Mouse (Mus musculus) lung, adult 2 months (tissue): ENCODE data around the gene Camk1d. TPM values are rescaled to one million over a fixed set of nuclear protein-coding genes. Genes with fewer than 3 reads are reported as not detected.
"Not testable (repeated sequence)": the region's sequence is repeated elsewhere in the genome, so short reads cannot be mapped to it uniquely, and the experiment has no call there.

Experiments used
- DNase-seq: peaks from one replicate; pipeline ENCODE4 v3.0.0; 2022
- H3K4me1 ChIP-seq: fragments of 200-500 bp; 2 replicates; pipeline ENCODE4 v1.6.1; 2011; ENCODE audit warnings: low read length; ENCODE audit not compliant: control insufficient read depth, insufficient read depth
- H3K4me3 ChIP-seq: fragments of 200-500 bp; replicated peaks from 2 replicates; pipeline ENCODE3; 2011; ENCODE audit warnings: low read depth, mild to moderate bottlenecking, control low read depth, low read length; ENCODE audit errors: extremely low read depth
- CTCF ChIP-seq: fragments of 200-500 bp; IDR thresholded peaks from 2 replicates; pipeline ENCODE4 v1.5.1; 2011; ENCODE audit warnings: mild to moderate bottlenecking, low read length, control low read depth; ENCODE audit not compliant: insufficient read depth
- POLR2A ChIP-seq: fragments of 200-500 bp; IDR thresholded peaks from 2 replicates; pipeline ENCODE4 v1.6.1; 2011; ENCODE audit warnings: low read depth, mild to moderate bottlenecking, control low read depth, low read length, borderline replicate concordance; ENCODE audit errors: extremely low read depth
- WGBS: fragments of 180-500 bp; shearing (Covaris S2); methylation state at CpG from one replicate; pipeline ENCODE4 v1.1.7; 2018; 5-methylcytosine and 5-hydroxymethylcytosine counted together
- polyA plus RNA-seq: library from polyadenylated mRNA; depleted of rRNA; stranded (reverse); fragments of >200 nt; gene quantifications from 2 replicates; pipeline ENCODE4 v1.2.3, GENCODE M21; 2012

Gene Camk1d
- polyA plus RNA-seq, 1 experiment = 3.8 TPM

GRCm38 (mm10) chr2:5381712-5382710 is 332.3 kb downstream of the Camk1d start:
- DNase-seq = no peak

GRCm38 (mm10) chr2:5380973-5381372 is 333.3 kb downstream of the Camk1d start:
- WGBS = 75% methylated on average over 7 of the region's 7 CpGs
- no peak for DNase-seq
- no peak overlapping the region for H3K4me3 ChIP-seq
- TF ChIP-seq POLR2A (no peak), CTCF (no peak)
- H3K4me1 ChIP-seq = no peaks in the 10 kb centered on the region

More at GRCm38 (mm10) chr2:5381712-5382710, 332.3 kb downstream of the Camk1d start:
- Histone ChIP-seq H3K4me3 (no peak overlapping the region), H3K4me1 (no peaks in the 10 kb centered on the region)
- no peak for TF ChIP-seq CTCF
- no peak for TF ChIP-seq POLR2A
- 55% methylated on average over 12 of the region's 12 CpGs for WGBS

GRCm38 (mm10) chr2:5378922-5379321 is 335.4 kb downstream of the Camk1d start:
- 51% methylated on average over 18 of the region's 18 CpGs for WGBS
- DNase-seq = peak; percentile 3
- not testable (repeated sequence) for H3K4me3 ChIP-seq, H3K4me1 ChIP-seq

GRCm38 (mm10) chr2:5378066-5378672 is 336.1 kb downstream of the Camk1d start:
- 78% methylated on average over 6 of the region's 6 CpGs for WGBS
- TF ChIP-seq CTCF (no peak), POLR2A (no peak)
- Histone ChIP-seq H3K4me1 (no peaks in the 10 kb centered on the region), H3K4me3 (no peak overlapping the region)
- DNase-seq = no peak

GRCm38 (mm10) chr2:5372886-5373429 is 341.4 kb downstream of the Camk1d start:
- TF ChIP-seq CTCF (no peak), POLR2A (no peak)
- 57% methylated on average over 6 of the region's 6 CpGs for WGBS
- DNase-seq = no peak
- Histone ChIP-seq H3K4me1 (no peaks in the 10 kb centered on the region), H3K4me3 (no peak overlapping the region)

- no peak for DNase-seq
- TF ChIP-seq POLR2A (no peak), CTCF (no peak)
- Histone ChIP-seq H3K4me1 (no peaks in the 10 kb centered on the region), H3K4me3 (no peak overlapping the region)
- WGBS = 70% methylated on average over 3 of the region's 3 CpGs
Measured at GRCm38 (mm10) chr2:5371316-5371715, 343.0 kb downstream of the Camk1d start.

- TF ChIP-seq POLR2A (no peak), CTCF (no peak)
- WGBS = 68% methylated on average over 3 of the region's 3 CpGs
- no peak overlapping the region for H3K4me3 ChIP-seq
- H3K4me1 ChIP-seq = no peaks in the 10 kb centered on the region
- no peak for DNase-seq
Measured at GRCm38 (mm10) chr2:5370591-5370990, 343.7 kb downstream of the Camk1d start.

GRCm38 (mm10) chr2:5363836-5364235 is 350.5 kb downstream of the Camk1d start:
- H3K4me3 ChIP-seq = no peak overlapping the region
- TF ChIP-seq CTCF (no peak), POLR2A (no peak)
- no peaks in the 10 kb centered on the region for H3K4me1 ChIP-seq
- no peak for DNase-seq
- 61% methylated on average over 5 of the region's 5 CpGs for WGBS

- TF ChIP-seq POLR2A (no peak), CTCF (no peak)
- H3K4me3 ChIP-seq = no peak overlapping the region
- H3K4me1 ChIP-seq = no peaks in the 10 kb centered on the region
- WGBS = 84% methylated on average over 5 of the region's 5 CpGs
- DNase-seq = no peak
Measured at GRCm38 (mm10) chr2:5358049-5358448, 356.3 kb downstream of the Camk1d start.

- no peak for TF ChIP-seq CTCF
- no peak for TF ChIP-seq POLR2A
- H3K4me3 ChIP-seq = no peak overlapping the region
- DNase-seq = no peak
- 77% methylated on average over 4 of the region's 4 CpGs for WGBS
- H3K4me1 ChIP-seq = no peaks in the 10 kb centered on the region
Measured at GRCm38 (mm10) chr2:5357056-5357455, 357.3 kb downstream of the Camk1d start.
